Mouse (Mus musculus) fat pad, adult 2 months (tissue): ENCODE measurements around the gene Rps3a1.
"Not testable (repeated sequence)": the region's sequence is repeated elsewhere in the genome, so short reads cannot be mapped to it uniquely, and the experiment has no call there.

ENCODE experiments used
- DNase-seq: peaks from one replicate; pipeline ENCODE4 v3.0.0-alpha.2; 2011; ENCODE audit warnings: low read depth, low spot score; ENCODE audit errors: extremely low read depth

Rps3a1 gene

DNA sequence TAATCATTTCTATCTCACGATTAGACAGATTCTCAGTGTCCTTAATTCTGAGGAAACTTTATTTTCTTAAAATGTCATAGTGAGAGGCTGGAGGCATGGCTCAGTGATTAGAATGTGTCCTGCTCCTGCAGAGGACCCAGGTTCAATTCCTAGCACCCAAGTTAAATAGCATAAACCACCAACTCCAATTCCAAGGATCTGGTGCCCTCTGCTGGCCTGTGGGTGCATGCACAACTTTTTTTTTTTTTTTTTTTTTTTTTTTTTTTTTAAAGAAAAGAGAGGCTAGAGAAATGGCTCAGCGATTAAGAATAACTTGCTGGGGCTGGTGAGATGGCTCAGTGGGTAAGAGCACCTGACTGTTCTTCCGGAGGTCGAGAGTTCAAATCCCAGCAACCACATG is 25.6 kb downstream of the Rps3a1 start:
- DNase-seq: no peak

DNA sequence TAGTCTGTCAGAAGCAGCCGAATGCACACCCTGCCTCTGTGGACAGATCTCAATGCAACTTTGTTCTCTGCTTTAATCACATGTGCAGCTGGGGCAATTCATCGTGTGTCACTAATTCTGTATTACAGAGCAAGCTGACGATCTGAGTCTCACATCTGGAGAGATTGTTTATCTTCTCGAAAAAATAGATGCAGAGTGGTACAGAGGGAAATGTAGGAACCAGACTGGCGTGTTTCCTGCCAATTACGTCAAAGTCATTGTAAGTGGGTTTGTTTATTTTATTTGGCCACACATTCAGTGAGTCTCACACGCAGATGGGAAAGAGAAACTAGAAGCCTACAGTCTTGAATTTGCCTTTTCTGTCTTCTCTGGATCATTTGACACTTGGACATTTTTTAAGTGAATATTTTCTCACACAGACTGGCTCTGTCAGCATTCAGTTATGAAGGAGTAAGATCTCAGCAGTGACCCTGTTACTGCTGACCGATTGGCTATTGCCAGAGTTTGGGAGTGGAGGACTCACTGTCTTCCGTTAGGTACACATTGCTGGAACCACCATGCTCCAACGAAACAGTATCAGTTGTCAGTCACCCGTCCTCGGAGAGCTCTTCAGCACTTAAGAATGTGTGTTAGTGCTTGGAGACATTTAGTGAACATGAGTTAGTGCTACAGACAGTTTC is 27.7 kb downstream of the Rps3a1 start:
- no peak for DNase-seq

DNA sequence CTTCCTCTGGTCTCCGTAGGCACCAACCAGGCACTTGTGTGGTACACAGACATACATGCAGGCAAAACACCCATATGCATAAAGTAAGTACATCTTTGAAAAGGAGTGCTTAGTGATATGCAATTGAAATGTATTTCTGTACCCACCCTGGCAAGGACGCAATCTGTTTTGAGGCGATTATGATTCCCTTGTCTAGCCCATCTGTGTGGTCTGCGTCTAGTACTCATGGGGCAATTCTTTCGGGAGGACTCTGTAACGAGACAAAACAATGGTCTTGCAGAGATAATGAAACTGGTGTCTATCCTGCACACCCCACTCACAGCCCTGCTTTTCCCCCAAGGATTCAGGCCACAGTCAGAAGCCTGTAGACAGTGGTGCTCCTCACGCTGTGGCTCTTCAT is 29.7 kb downstream of the Rps3a1 start:
- DNase-seq: no peak

DNA sequence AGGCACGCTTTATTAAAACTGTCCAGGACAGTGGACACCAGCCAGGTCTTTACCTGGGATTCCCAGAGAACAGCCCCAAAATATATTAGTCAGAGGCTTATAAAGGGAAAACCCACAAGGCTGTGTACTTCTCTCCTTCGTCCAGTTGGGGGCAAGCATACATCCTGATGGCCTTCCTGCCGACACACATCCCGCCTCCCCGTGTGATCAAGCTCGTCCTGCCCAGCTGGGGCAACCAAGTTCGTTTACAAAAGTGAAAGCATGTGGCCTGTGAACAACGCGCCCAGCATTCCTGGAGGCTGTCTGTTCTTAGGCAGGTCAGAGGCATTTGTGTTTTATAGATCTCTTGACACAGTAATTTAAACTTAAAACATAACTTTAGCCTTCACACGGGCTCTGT is 32.4 kb downstream of the Rps3a1 start:
- DNase-seq: no peak

DNA sequence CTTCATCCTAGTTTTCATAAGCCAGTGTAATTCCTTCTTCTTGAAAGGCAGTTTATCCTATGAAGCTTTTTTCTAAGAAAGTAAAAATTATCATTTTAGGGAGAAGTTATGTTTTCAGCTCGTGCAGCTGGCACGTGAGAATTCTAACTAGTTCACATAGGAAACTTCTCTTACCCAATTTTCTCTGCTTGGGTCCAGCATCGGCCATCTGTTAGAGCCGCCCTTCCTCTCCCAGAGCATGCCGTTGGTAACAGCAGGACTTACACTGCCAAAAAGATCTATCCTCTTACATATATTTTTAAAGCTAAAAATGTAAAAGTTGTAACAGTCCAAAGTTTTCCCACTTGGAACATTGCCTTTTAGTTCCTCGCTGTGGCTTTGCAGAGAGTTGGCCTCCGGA is 33.4 kb downstream of the Rps3a1 start:
- no peak for DNase-seq

DNA sequence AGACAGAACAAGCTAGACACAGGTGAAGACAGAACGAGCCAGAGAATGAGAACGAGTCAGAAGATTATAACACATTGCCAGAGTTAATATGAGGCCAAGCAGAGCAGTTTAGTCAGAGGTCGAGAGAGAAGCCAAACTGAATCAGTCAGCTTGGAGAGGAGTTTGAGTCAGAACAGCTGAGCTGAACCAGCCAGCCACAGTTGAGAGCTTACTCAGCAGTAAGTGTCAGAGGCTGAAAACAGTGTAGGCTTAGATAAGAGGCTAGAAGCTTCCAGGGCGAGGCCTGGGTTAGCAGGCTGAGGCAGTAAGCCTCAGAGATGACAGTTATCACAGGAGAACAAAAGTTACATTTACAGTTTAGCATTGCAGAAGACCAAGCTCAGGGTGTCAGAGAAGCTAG is 33.9 kb downstream of the Rps3a1 start:
- DNase-seq: no peak

DNA sequence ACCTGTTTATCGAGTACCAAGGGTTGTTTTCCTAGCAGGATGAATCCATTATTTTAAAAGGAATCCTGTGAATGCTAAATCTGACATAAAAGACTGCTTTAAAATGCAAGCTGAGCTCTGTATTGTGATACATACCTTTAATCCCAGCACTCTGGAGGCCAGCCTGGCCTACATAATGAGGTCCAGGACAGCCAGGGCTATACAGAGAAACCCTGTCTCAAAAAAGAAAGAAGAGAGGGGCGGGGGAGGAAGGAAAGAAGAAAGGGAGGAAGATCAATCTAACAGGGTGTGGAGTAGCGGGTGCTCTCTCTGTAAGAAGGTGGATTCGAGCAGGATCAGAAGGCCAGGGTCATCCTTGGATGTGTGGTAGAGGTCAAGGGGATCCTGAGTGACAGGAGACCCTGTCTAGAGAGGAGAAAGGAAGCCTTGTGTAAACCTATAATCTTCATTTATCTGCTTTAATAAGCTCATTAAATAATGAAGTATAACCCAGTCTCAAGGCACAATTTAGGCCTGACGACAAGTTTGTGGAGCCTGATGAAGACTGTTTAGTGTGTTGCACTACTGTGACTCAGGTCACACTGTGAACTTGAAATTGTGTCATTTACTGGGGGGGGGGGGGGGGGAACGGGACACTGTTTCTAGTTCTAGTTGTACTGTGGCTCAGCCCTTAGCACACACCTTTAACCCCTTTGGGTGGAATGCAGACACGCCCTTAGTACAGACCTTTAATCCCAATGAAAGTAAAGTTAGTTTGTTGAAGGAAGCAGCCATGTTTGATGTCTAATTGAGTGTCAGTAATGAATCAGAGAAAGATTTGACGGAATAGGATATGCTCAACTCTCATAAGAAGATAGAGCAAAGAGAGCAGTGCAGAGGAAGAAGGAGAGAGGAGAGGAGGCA is 34.6 kb downstream of the Rps3a1 start:
- DNase-seq: no peak

DNA sequence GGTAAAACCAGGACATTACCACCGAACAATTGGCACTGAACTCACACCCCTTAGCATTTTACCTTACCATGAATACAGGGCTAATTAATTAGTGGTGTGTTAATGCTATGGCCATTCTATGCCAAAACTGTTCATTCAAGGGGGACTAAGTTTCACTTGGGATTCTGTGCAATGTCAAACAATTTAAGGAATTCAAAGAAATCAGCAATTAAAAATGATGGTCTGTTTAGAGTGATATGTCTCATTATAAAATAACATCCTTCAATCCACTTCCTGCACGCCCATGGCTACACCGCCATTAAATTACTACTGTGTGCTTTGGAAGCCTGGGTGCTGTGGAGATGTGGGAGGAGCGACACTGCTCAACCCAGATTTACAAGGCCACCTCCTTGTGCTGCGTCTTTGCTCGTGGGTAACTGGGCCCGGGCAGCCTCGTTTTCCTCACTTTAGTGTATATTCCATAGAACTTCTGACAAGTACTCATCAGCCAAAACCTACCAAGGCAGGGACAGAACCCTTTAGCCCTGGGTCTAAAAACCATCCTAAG is 36.3 kb downstream of the Rps3a1 start:
- no peak for DNase-seq

DNA sequence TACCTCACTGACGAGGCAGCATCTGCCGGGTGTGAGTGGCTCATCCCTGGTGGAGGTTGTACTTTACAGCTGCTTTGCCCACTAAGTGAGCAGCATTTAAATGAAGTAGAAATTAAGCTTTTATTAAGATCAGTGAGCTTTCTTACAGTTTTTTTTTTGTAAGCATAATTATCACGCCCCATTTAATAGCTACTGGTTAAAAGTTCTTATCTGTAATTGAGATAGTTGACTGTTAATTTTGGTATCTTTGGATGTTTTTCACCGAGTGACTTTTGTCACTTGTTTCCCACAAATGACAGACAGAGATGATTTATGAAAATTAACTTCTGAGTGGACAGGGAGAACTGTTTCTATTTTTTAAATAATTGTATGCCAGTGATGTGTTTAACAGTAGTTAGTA is 37.6 kb downstream of the Rps3a1 start:
- no peak for DNase-seq

DNA sequence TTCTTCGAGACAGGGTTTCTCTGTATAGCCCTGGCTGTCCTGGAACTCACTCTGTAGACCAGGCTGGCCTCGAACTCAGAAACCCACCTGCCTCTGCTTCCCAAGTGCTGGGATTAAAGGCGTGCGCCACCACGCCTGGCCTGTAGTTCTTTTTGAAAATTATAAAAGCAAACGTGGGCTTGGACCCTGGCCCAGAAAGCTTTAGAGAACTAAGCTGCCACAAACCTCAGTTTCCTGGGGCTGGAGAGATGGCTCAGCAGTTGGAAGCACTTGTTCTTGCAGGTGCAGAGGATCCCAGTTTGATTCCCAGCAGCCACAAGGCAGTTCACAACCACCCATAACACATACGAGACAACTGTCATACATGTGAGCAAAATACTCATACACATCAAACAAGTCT is 38.1 kb downstream of the Rps3a1 start:
- not testable (repeated sequence) for DNase-seq

DNA sequence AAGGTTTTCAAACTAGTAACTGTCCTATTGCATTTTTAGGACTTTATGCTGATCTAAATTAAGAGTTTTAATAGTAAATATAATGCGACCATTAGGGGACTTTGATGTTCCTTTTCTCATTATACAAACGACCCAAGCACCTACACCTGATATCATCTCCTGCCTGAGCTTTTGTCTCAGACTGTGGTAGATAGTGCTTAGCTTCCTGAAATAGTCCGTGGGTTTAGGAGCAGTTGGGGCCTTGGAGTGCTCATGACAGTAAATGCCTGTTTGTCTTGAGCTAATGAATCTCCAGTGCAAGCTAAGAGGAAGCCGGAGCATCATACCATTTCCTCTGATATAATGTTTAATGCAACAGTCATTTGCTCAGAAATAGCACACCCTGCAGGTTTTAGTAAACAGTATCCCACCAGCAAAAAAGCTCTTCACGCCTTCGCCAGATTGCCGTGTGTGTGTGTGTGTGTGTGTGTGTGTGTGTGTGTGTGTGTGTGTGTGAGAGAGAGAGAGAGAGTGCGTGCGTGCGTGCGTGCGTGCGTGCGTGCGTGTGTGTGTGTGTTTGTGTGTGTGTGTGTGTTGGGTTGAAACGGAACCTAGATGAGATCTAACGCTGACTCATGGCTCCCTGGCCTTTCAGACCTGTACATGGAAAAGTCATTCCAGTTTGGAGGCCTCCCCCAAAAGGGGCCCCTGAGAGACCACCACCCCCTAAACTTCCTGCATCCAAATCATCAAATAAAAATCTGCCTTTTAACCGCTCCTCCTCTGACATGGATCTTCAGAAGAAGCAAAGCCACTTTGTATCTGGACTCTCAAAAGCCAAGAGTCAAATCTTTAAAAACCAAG is 38.8 kb downstream of the Rps3a1 start:
- DNase-seq: no peak

DNA sequence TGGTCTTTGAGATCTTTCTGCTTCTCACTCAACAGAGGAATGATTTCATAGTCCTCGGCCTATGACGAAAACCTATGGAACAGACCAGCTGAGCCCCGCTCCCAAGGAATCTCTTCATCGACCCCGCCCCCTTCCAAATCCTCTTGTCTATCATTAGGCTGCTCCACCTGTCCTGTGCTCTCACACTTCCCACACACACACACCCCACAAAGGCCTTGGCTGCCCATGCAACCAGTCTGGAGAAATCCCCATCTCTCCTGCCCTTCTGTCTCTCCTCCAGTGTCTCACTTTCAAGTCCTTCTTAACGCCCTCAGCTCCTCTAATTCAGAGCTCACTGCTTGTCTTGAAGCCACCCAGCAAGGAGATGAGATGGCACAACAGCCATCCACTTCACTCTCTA is 40.5 kb downstream of the Rps3a1 start:
- DNase-seq: no peak

DNA sequence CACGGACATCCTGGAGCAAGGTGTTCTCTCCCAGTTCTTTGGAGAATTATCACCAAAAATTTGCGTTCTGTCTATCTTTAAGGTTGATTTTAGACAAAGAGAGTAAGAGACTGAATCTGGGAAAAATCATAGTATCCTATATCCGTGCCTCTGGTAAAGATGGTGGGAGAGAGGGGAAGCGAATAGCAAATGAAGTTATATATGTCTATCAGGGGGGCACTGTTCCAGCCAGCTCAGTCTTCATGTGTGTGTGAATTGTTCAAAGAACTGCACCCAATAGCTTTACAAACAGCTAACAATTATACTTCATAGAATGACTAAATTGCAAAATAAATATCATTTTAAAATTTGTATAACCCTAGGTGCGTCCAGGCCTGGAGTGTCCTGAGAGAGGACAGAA is 48.6 kb downstream of the Rps3a1 start:
- DNase-seq: no peak

DNA sequence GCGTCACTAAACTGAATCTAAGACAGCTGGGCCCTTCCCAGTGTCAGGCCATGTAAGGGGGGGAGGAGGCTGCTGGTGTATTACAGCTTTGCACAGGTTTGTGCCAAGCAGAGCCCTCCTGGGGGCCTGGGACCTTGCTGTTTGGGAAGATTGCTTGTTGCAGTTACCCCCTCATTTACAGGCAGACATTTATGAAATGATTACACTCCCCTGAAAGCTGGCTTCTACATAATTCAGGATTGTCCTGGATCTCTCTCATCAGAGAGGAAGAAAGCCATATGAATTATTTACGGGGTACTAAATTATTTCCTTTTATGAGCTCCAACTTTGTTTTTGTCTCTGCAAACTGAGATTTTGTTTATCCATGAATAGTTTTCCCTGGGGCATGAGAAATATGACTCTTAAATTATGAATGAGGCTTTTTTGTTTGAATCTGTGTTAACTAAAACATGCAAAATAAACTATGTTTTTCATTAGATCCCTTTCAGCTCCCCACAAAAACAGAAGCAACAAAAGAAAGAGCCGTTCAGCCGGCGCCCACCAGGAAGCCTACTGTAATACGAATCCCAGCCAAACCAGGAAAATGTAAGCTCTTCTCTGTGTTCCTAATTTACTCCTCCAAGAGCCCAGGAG is 49.2 kb downstream of the Rps3a1 start:
- DNase-seq: no peak
